Mouse (Mus musculus) liver, embryonic 13.5 days (tissue): ENCODE data around the gene Ahnak2. TPM values are rescaled to one million over a fixed set of nuclear protein-coding genes. Genes with fewer than 3 reads are reported as not detected.

Experiments used
- ATAC-seq: fragments of 200-750 bp; cut with Nextera tagmentation; 2 replicates; pipeline ENCODE4 v1.8.0; 2017; ENCODE audit warnings: low read depth, mild to moderate bottlenecking, moderate number of reproducible peaks, moderate library complexity
- DNase-seq: peaks from one replicate; pipeline ENCODE4 v3.0.0; 2022
- H3K27ac ChIP-seq: fragments of 300-500 bp; sonication (generic); 2 replicates; pipeline ENCODE4 v1.5.1; 2015; ENCODE audit warnings: moderate library complexity, mild to moderate bottlenecking, inconsistent platforms
- H3K27me3 ChIP-seq: fragments of 300-500 bp; sonication (generic); 2 replicates; pipeline ENCODE4 v1.6.1; 2015; ENCODE audit warnings: mild to moderate bottlenecking, inconsistent platforms
- H3K36me3 ChIP-seq: fragments of 300-500 bp; sonication (generic); 2 replicates; pipeline ENCODE4 v1.6.1; 2015; ENCODE audit warnings: mild to moderate bottlenecking, inconsistent platforms
- H3K4me1 ChIP-seq: fragments of 300-500 bp; sonication (generic); replicated peaks from 2 replicates; pipeline ENCODE4 v1.6.1; 2015; ENCODE audit warnings: inconsistent platforms
- H3K4me2 ChIP-seq: fragments of 300-500 bp; sonication (generic); 2 replicates; pipeline ENCODE4 v1.6.1; 2015; ENCODE audit warnings: inconsistent platforms, mild to moderate bottlenecking, moderate library complexity
- H3K4me3 ChIP-seq: fragments of 300-500 bp; sonication (generic); replicated peaks from 2 replicates; pipeline ENCODE4 v1.5.1; 2015; ENCODE audit warnings: mild to moderate bottlenecking, inconsistent platforms
- H3K9ac ChIP-seq: fragments of 300-500 bp; sonication (generic); 2 replicates; pipeline ENCODE4 v1.6.1; 2015; ENCODE audit warnings: mild to moderate bottlenecking, inconsistent platforms
- H3K9me3 ChIP-seq: fragments of 300-500 bp; sonication (generic); replicated peaks from 2 replicates; pipeline ENCODE4 v1.6.1; 2016; ENCODE audit warnings: inconsistent platforms
- WGBS: fragments of 180-500 bp; shearing (Covaris S2); methylation state at CpG from one replicate; pipeline ENCODE4 v1.1.7; 2015; ENCODE audit not compliant: insufficient replicate concordance; 5-methylcytosine and 5-hydroxymethylcytosine counted together
- polyA plus RNA-seq: library from polyadenylated mRNA; unstranded; fragments of >200 nt; fragmentation: Nextera tagmentation; extraction: Ambion mirVana; gene quantifications from 2 replicates; pipeline ENCODE4 v1.2.1, GENCODE M21; 2015

The Ahnak2 gene
- polyA plus RNA-seq, 1 experiment from 2014 or later, result 0.15 TPM

GRCm38 (mm10) chr12:112739023-112739568 is 63.4 kb downstream of the Ahnak2 start:
- Histone ChIP-seq H3K9me3 (no peaks in the 10 kb centered on the region), H3K27me3 (no peaks in the 10 kb centered on the region), H3K4me3 (no peak overlapping the region), H3K27ac (no peak overlapping the region), H3K36me3 (peaks cover 25% of the 10 kb centered on the region), H3K9ac (no peak overlapping the region), H3K4me1 (no peaks in the 10 kb centered on the region), H3K4me2 (no peak overlapping the region)
- no peak for DNase-seq
- 86% methylated on average over 24 of the region's 24 CpGs for WGBS
- ATAC-seq, result no peak

- Histone ChIP-seq H3K27me3 (no peaks in the 10 kb centered on the region), H3K36me3 (peaks cover 25% of the 10 kb centered on the region), H3K9me3 (no peaks in the 10 kb centered on the region), H3K9ac (no peak overlapping the region), H3K4me3 (no peak overlapping the region), H3K4me1 (no peaks in the 10 kb centered on the region), H3K27ac (no peak overlapping the region), H3K4me2 (no peak overlapping the region)
- DNase-seq (no peak), ATAC-seq (no peak)
- 76% methylated on average over 31 of the region's 31 CpGs for WGBS
Observed at GRCm38 (mm10) chr12:112738281-112739022, 64.0 kb downstream of the Ahnak2 start.

GRCm38 (mm10) chr12:112737761-112738160 is 64.7 kb downstream of the Ahnak2 start:
- H3K4me2 ChIP-seq, result no peak overlapping the region
- WGBS, result 81% methylated on average over 14 of the region's 14 CpGs
- H3K27me3 ChIP-seq, result no peaks in the 10 kb centered on the region
- ATAC-seq, result no peak
- DNase-seq, result no peak
- no peak overlapping the region for H3K4me3 ChIP-seq
- no peaks in the 10 kb centered on the region for H3K4me1 ChIP-seq
- H3K36me3 ChIP-seq, result peaks cover 25% of the 10 kb centered on the region
- H3K9ac ChIP-seq, result no peak overlapping the region
- H3K27ac ChIP-seq, result no peak overlapping the region
- H3K9me3 ChIP-seq, result no peaks in the 10 kb centered on the region

- Histone ChIP-seq H3K27ac (no peak overlapping the region), H3K9me3 (no peaks in the 10 kb centered on the region), H3K27me3 (no peaks in the 10 kb centered on the region), H3K4me2 (no peak overlapping the region), H3K9ac (no peak overlapping the region), H3K36me3 (peaks cover 25% of the 10 kb centered on the region), H3K4me3 (no peak overlapping the region), H3K4me1 (no peaks in the 10 kb centered on the region)
- DNase-seq (no peak), ATAC-seq (no peak)
- WGBS, result 67% methylated on average over 7 of the region's 7 CpGs
Observed at GRCm38 (mm10) chr12:112737081-112737480, 65.4 kb downstream of the Ahnak2 start.

- ATAC-seq (no peak), DNase-seq (no peak)
- WGBS, result 72% methylated on average over 10 of the region's 10 CpGs
- H3K4me1 ChIP-seq, result no peaks in the 10 kb centered on the region
- H3K9ac ChIP-seq, result no peak overlapping the region
- H3K9me3 ChIP-seq, result no peaks in the 10 kb centered on the region
- H3K36me3 ChIP-seq, result peaks cover 25% of the 10 kb centered on the region
- H3K4me3 ChIP-seq, result no peak overlapping the region
- no peak overlapping the region for H3K27ac ChIP-seq
- no peak overlapping the region for H3K4me2 ChIP-seq
- no peaks in the 10 kb centered on the region for H3K27me3 ChIP-seq
Observed at GRCm38 (mm10) chr12:112736636-112736925, 65.9 kb downstream of the Ahnak2 start.

GRCm38 (mm10) chr12:112735896-112736635 is 66.4 kb downstream of the Ahnak2 start:
- Histone ChIP-seq H3K27ac (no peak overlapping the region), H3K4me3 (no peak overlapping the region), H3K9ac (no peak overlapping the region), H3K36me3 (peaks cover 30% of the 10 kb centered on the region), H3K4me2 (no peak overlapping the region), H3K4me1 (no peaks in the 10 kb centered on the region), H3K9me3 (no peaks in the 10 kb centered on the region), H3K27me3 (no peaks in the 10 kb centered on the region)
- WGBS, result 78% methylated on average over 29 of the region's 29 CpGs
- DNase-seq (no peak), ATAC-seq (no peak)

GRCm38 (mm10) chr12:112734881-112735655 is 67.4 kb downstream of the Ahnak2 start:
- Histone ChIP-seq H3K4me3 (no peak overlapping the region), H3K9ac (no peak overlapping the region), H3K27ac (no peak overlapping the region), H3K4me2 (no peak overlapping the region), H3K36me3 (peaks cover 30% of the 10 kb centered on the region), H3K9me3 (no peaks in the 10 kb centered on the region), H3K4me1 (no peaks in the 10 kb centered on the region), H3K27me3 (no peaks in the 10 kb centered on the region)
- ATAC-seq (no peak), DNase-seq (no peak)
- 79% methylated on average over 19 of the region's 19 CpGs for whole genome bisulfite sequencing

- Histone ChIP-seq H3K36me3 (peaks cover 26% of the 10 kb centered on the region), H3K27ac (no peak overlapping the region), H3K4me2 (no peak overlapping the region), H3K9ac (no peak overlapping the region), H3K27me3 (no peaks in the 10 kb centered on the region), H3K4me3 (no peak overlapping the region), H3K9me3 (no peaks in the 10 kb centered on the region), H3K4me1 (no peaks in the 10 kb centered on the region)
- ATAC-seq (no peak), DNase-seq (no peak)
- 41% methylated on average over 2 of the region's 2 CpGs for WGBS
Observed at GRCm38 (mm10) chr12:112734108-112734820, 68.2 kb downstream of the Ahnak2 start.

- no peak overlapping the region for H3K27ac ChIP-seq
- peaks cover 15% of the 10 kb centered on the region; the same call in 1 of the 2 replicates for H3K36me3 ChIP-seq
- ATAC-seq (no peak), DNase-seq (no peak)
- no peaks in the 10 kb centered on the region for H3K9me3 ChIP-seq
- H3K4me2 ChIP-seq, result no peak overlapping the region
- WGBS, result 70% methylated on average over 10 of the region's 10 CpGs
- no peak overlapping the region for H3K9ac ChIP-seq
- H3K4me3 ChIP-seq, result no peak overlapping the region
- H3K27me3 ChIP-seq, result 0 out of 2 replicates have a peak, but pooled peaks cover 2% of the 10 kb centered on the region
- no peaks in the 10 kb centered on the region for H3K4me1 ChIP-seq
Observed at GRCm38 (mm10) chr12:112732591-112732990, 69.9 kb downstream of the Ahnak2 start.

- H3K4me1 ChIP-seq, result no peaks in the 10 kb centered on the region
- H3K4me2 ChIP-seq, result no peak overlapping the region
- no peak overlapping the region for H3K9ac ChIP-seq
- no peak overlapping the region for H3K4me3 ChIP-seq
- no peaks in the 10 kb centered on the region for H3K9me3 ChIP-seq
- H3K36me3 ChIP-seq, result peaks cover 5% of the 10 kb centered on the region; the same call in 1 of the 2 replicates
- H3K27ac ChIP-seq, result no peak overlapping the region
- DNase-seq, result no peak
- H3K27me3 ChIP-seq, result 0 out of 2 replicates have a peak, but pooled peaks cover 4% of the 10 kb centered on the region
- 62% methylated on average over 14 of the region's 14 CpGs for WGBS
- no peak for ATAC-seq
Observed at GRCm38 (mm10) chr12:112730808-112731207, 71.6 kb downstream of the Ahnak2 start.

- Histone ChIP-seq H3K9ac (no peak overlapping the region), H3K27ac (no peak overlapping the region), H3K4me3 (no peak overlapping the region), H3K4me1 (peaks cover 10% of the 10 kb centered on the region), H3K9me3 (no peaks in the 10 kb centered on the region), H3K27me3 (peaks cover 19% of the 10 kb centered on the region), H3K36me3 (peaks cover 5% of the 10 kb centered on the region; the same call in 1 of the 2 replicates), H3K4me2 (no peak overlapping the region)
- no peak for DNase-seq
- 69% methylated on average over 8 of the region's 8 CpGs for WGBS
- ATAC-seq, result no peak
Observed at GRCm38 (mm10) chr12:112727801-112728200, 74.7 kb downstream of the Ahnak2 start.
